Mouse (Mus musculus) CD8-positive naive resting alpha-beta T cell, adult 2 months (primary cell): ENCODE measurements around the gene Cdk4.

Experiments
- DNase-seq, 2 experiments: peaks; one replicate each; pipeline ENCODE4 v3.0.0; 2022; ENCODE audit warnings: low read depth in 2 of 2, low spot score in 2 of 2

Gene Cdk4

GRCm38 (mm10) chr10:127098514-127098913 is 35.2 kb downstream of the Cdk4 start:
- DNase-seq = no peak

- DNase-seq = no peak
Observed at GRCm38 (mm10) chr10:127099191-127099590, 35.9 kb downstream of the Cdk4 start.

- no peak for DNase-seq
Observed at GRCm38 (mm10) chr10:127099868-127100267, 36.5 kb downstream of the Cdk4 start.

GRCm38 (mm10) chr10:127100414-127100813 is 37.1 kb downstream of the Cdk4 start:
- no peak for DNase-seq

- no peak for DNase-seq
Observed at GRCm38 (mm10) chr10:127101151-127101550, 37.8 kb downstream of the Cdk4 start.

GRCm38 (mm10) chr10:127103631-127104030 is 40.3 kb downstream of the Cdk4 start:
- no peak for DNase-seq

GRCm38 (mm10) chr10:127107563-127108261 is 44.4 kb downstream of the Cdk4 start:
- DNase-seq = peak in 1 of 2 experiments; percentile 35

GRCm38 (mm10) chr10:127108262-127108583 is 44.9 kb downstream of the Cdk4 start:
- no peak for DNase-seq

- no peak for DNase-seq
Observed at GRCm38 (mm10) chr10:127111001-127111887, 47.9 kb downstream of the Cdk4 start.

- DNase-seq = no peak
Observed at GRCm38 (mm10) chr10:127114408-127114807, 51.1 kb downstream of the Cdk4 start.

- DNase-seq = no peak
Observed at GRCm38 (mm10) chr10:127115068-127115467, 51.7 kb downstream of the Cdk4 start.
